Mouse (Mus musculus) heart, embryonic 11.5 days (tissue): ENCODE measurements around the gene Stra6. TPM values are rescaled to one million over a fixed set of nuclear protein-coding genes. Genes with fewer than 3 reads are reported as not detected.

Experiments used
- ATAC-seq: fragments of 200-750 bp; cut with Nextera tagmentation; replicated peaks from 2 replicates; pipeline ENCODE4 v1.8.0; 2017; ENCODE audit warnings: moderate library complexity; ENCODE audit not compliant: insufficient number of reproducible peaks, low FRiP score, low TSS enrichment
- H3K27ac ChIP-seq: fragments of 300-500 bp; sonication (generic); 2 replicates; pipeline ENCODE4 v1.5.1; 2014; ENCODE audit warnings: mild to moderate bottlenecking, low read depth, low read length
- H3K27me3 ChIP-seq: fragments of 300-500 bp; sonication (generic); 2 replicates; pipeline ENCODE4 v1.6.1; 2014; ENCODE audit warnings: mild to moderate bottlenecking, low read length, mixed read lengths; ENCODE audit not compliant: control insufficient read depth, insufficient read depth
- H3K36me3 ChIP-seq: fragments of 300-500 bp; sonication (generic); 2 replicates; pipeline ENCODE4 v1.6.1; 2014; ENCODE audit warnings: mild to moderate bottlenecking, low read length, moderate library complexity, mixed read lengths; ENCODE audit not compliant: control insufficient read depth, insufficient read depth
- H3K4me1 ChIP-seq: fragments of 300-500 bp; sonication (generic); 2 replicates; pipeline ENCODE4 v1.6.1; 2014; ENCODE audit warnings: low read length; ENCODE audit not compliant: control insufficient read depth, insufficient read depth
- H3K4me2 ChIP-seq: fragments of 300-500 bp; sonication (generic); 2 replicates; pipeline ENCODE4 v1.6.1; 2014; ENCODE audit warnings: mild to moderate bottlenecking, moderate library complexity
- H3K4me3 ChIP-seq: fragments of 300-500 bp; sonication (generic); 2 replicates; pipeline ENCODE4 v1.5.1; 2014; ENCODE audit warnings: low read depth, low read length
- H3K9ac ChIP-seq: fragments of 300-500 bp; sonication (generic); 2 replicates; pipeline ENCODE4 v1.6.1; 2014; ENCODE audit warnings: mild to moderate bottlenecking, low read depth, low read length, moderate library complexity
- H3K9me3 ChIP-seq: fragments of 300-500 bp; sonication (generic); replicated peaks from 2 replicates; pipeline ENCODE4 v1.6.1; 2016; ENCODE audit warnings: low read length; ENCODE audit not compliant: control insufficient read depth
- WGBS: fragments of 180-500 bp; shearing (Covaris S2); extraction: QIAGEN DNeasy Blood & Tissue Kit; methylation state at CpG from one replicate; pipeline ENCODE4 v1.1.7; 2014; ENCODE audit not compliant: insufficient replicate concordance; 5-methylcytosine and 5-hydroxymethylcytosine counted together
- polyA plus RNA-seq: library from polyadenylated mRNA; unstranded; fragments of >200 nt; fragmentation: Nextera tagmentation; extraction: Ambion mirVana; gene quantifications from 2 replicates; pipeline ENCODE4 v1.2.1, GENCODE M21; 2014

Stra6 gene
- polyA plus RNA-seq, 1 experiment from 2014 or later, result 4.0 TPM

DNA sequence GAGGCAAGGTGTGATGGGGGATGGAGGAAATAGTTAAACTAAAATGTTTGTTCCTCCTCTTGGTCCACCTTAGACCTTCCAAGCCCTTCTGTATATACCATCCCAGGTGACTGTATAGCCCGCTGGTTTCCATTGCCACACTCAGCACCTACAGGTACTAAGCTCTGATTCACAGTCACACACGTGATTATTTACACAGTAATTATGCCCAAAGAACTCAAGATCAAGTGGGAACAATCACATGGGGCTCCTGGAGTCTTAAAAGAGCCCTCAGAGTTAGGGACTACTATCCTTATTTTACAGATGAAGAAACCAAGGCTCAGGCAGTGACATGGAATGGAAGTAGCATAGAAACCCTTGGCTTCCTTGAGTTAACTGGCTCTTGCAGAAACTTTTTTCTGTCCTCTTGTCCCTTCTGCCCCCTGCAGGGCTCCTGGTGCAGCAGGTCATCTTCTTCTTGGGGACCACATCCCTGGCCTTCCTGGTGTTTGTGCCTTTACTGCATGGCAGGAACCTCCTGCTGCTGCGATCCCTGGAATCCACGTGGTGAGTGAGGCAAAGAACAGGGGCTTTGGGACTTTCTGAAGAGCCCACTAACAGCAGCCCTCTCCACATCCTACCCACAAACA lies 87.3 kb downstream of the Stra6 start:
- no peak for ATAC-seq
- Histone ChIP-seq H3K4me2 (no peak overlapping the region), H3K27me3 (no peaks in the 10 kb centered on the region; the same call in 1 of the 2 replicates), H3K36me3 (no peaks in the 10 kb centered on the region), H3K9ac (no peak overlapping the region), H3K9me3 (no peaks in the 10 kb centered on the region), H3K4me1 (peaks cover 12% of the 10 kb centered on the region), H3K4me3 (no peak overlapping the region), H3K27ac (no peak overlapping the region)
- WGBS, result 61% methylated on average over 4 of the region's 4 CpGs

- WGBS, result 61% methylated on average over 3 of the region's 3 CpGs
- Histone ChIP-seq H3K36me3 (no peaks in the 10 kb centered on the region), H3K9ac (no peak overlapping the region), H3K4me3 (no peak overlapping the region), H3K9me3 (no peaks in the 10 kb centered on the region), H3K27me3 (no peaks in the 10 kb centered on the region; the same call in 1 of the 2 replicates), H3K4me2 (no peak overlapping the region), H3K27ac (no peak overlapping the region), H3K4me1 (peaks cover 12% of the 10 kb centered on the region)
- ATAC-seq, result no peak
Observed at GRCm38 (mm10) chr9:58153095-58153494, 89.5 kb downstream of the Stra6 start.

DNA sequence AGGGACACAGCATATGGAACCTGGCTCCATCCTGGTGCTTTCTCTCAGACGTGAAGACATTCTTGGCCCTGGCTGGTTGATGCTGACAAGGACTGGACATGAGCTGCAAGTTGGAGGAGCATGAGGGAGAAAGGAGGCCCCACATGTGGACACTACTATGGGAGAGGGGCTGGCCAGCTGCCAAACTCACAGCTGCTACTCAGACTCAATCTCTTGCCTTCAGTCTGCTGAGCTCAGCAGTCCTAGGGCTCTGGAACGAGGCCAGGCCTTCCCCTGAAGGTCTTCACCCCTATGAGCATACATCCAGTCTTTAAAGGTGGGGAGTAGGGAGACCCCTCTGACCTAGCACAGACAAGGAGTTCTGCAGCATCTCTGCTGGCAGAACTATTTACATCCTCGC lies 91.8 kb downstream of the Stra6 start:
- Histone ChIP-seq H3K27ac (no peak overlapping the region), H3K4me1 (peaks cover 33% of the 10 kb centered on the region)

DNA sequence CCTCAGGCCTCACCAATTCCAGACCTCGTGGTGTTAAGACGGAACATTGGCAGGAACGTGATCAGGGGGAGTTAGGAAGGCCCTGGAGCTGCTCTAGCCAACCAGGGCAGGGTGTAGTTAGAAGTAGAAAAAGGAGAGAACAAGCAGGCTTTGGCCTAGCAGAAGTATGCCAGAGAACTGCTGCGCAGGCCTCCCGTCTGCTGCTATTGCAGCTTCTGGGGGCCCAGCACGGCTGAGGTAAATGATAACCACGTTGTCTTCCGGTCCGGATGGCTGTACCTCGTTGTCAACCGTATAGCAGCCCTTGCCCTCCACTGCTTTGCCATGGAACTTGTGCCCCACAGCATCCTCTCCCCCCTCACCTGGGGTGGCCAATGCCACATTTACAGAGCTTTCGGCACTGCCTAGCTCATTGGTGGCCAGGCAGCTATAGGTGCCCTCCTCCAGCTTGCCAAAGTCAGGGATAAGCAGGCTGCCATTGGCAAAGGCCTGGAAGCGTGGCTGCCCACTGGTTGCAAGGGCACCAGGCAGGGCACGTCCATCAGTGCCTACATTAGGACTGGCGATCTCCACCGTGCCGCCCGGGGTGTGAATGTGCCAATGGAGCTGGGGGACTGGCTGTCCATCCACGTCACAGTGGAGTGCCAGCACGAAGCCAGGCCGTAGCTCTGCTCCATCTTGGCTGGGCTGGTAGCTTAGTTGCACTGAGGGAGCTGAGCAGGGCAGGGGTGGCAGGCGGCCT lies 93.4 kb downstream of the Stra6 start:
- WGBS, result 78% methylated on average over 22 of the region's 22 CpGs
- Histone ChIP-seq H3K9me3 (no peaks in the 10 kb centered on the region), H3K4me3 (no peak overlapping the region), H3K4me1 (peaks cover 36% of the 10 kb centered on the region), H3K27ac (no peak overlapping the region), H3K4me2 (no peak overlapping the region), H3K27me3 (no peaks in the 10 kb centered on the region), H3K36me3 (no peaks in the 10 kb centered on the region), H3K9ac (no peak overlapping the region)
- ATAC-seq, result no peak

More for the DNA sequence above, 91.8 kb downstream of the Stra6 start:
- ATAC-seq, result 0 out of 2 replicates have a peak, but pooled peaks have one; percentile 37
- 30% methylated on average over 3 of the region's 3 CpGs for WGBS
- H3K9me3 ChIP-seq, result no peaks in the 10 kb centered on the region
- no peaks in the 10 kb centered on the region for H3K27me3 ChIP-seq
- no peak overlapping the region for H3K4me3 ChIP-seq
- H3K36me3 ChIP-seq, result no peaks in the 10 kb centered on the region
- no peak overlapping the region for H3K9ac ChIP-seq
- no peak overlapping the region for H3K4me2 ChIP-seq

DNA sequence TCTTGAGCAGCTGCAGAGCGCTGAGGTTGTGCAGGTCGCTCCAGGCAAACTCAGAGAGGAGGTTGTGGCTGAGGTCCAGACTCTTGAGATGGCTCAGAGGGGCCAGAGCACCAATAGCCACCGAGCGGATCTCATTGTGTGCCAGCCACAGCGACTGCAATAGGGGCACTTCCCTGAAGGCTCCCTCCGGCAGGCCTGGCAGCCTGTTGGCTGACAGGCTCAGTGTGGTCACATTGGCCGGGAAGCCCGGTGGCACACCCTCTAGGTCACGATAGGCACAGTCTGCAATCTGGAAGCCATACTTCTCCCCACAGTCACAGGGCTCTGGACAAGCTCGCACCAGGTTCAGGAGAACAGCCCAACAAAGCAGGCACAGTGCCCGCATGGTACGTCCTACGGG lies 94.2 kb downstream of the Stra6 start:
- Histone ChIP-seq H3K4me2 (peak overlapping the region; percentile 17; the same call in 1 of the 2 replicates), H3K27ac (no peak overlapping the region; the same call in 1 of the 2 replicates), H3K27me3 (no peaks in the 10 kb centered on the region), H3K4me1 (peaks cover 36% of the 10 kb centered on the region), H3K4me3 (no peak overlapping the region), H3K9ac (no peak overlapping the region), H3K9me3 (no peaks in the 10 kb centered on the region), H3K36me3 (no peaks in the 10 kb centered on the region)
- no peak for ATAC-seq
- WGBS, result 81% methylated on average over 13 of the region's 13 CpGs

DNA sequence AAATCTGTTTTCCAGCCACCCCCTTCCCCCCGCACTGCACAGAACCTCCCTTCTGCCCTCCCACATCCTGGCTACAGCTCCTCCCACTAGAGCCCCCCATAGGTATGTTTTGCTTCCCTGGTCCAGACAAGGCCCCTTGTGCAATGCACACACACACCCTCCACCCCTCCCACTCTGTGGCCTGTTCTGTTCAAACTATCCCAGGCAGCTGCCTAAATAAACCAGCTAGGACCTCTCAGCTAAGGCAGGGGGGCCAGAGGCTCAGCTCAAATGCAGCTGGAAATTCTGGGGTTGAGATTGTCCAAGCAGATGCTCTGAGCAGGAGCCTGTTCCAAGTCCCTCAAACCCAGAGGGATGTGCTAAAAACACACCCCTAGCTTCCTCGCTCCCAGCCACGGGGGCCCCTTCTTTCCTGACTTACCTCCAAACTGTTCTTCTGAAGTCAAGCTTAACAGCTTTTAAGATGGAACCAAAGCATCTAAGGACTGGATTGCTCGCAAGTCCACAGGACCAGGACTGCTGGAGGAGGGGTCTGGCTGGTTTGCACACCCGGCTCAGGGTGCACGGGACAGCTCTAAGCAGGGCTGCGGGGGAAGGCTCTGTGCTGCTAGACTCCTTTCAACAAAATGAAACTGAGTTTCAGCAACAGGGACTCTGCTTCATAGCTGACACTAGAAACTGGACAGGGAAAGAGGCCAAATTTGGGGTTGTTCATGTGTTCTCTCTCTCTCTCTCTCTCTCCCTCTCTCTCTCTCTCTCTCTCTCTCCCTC lies 95.1 kb downstream of the Stra6 start:
- peaks cover 33% of the 10 kb centered on the region for H3K4me1 ChIP-seq
- no peaks in the 10 kb centered on the region for H3K9me3 ChIP-seq
- H3K36me3 ChIP-seq, result no peaks in the 10 kb centered on the region
- H3K4me3 ChIP-seq, result no peak overlapping the region
- peak overlapping the region; percentile 32; the same call in 1 of the 2 replicates for H3K27ac ChIP-seq
- no peaks in the 10 kb centered on the region for H3K27me3 ChIP-seq
- H3K4me2 ChIP-seq, result peak overlapping the region; percentile 17
- ATAC-seq, result peak; percentile 46; the same call in 1 of the 2 replicates
- WGBS, result 31% methylated on average over 7 of the region's 7 CpGs
- no peak overlapping the region for H3K9ac ChIP-seq

- Histone ChIP-seq H3K4me1 (peaks cover 33% of the 10 kb centered on the region), H3K27ac (no peak overlapping the region; the same call in 1 of the 2 replicates), H3K9ac (no peak overlapping the region), H3K27me3 (no peaks in the 10 kb centered on the region), H3K9me3 (no peaks in the 10 kb centered on the region), H3K36me3 (no peaks in the 10 kb centered on the region), H3K4me3 (no peak overlapping the region), H3K4me2 (no peak overlapping the region)
- no peak for ATAC-seq
- 28% methylated on average over 4 of the region's 4 CpGs for WGBS
Observed at GRCm38 (mm10) chr9:58159855-58160254, 96.3 kb downstream of the Stra6 start.

DNA sequence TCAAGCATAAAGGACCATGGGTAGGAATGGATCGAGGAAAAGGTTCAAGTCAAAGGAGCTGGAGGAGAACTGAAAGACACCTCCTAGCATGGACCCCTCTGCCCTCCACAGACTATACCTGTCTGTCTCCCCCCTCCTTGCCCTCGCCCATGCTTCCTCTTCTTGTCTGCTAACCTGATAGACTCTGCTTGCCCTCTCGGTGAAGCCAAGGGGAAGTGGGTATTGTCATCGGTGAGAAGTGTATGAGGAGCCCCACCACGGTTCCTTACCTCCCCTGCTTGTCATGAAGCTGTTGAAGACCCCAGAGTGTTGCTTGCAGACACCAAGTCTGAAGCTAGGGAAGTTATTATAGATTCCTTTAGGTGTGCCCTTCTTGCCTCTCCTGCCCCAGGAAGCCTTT lies 96.7 kb downstream of the Stra6 start:
- WGBS, result 60% methylated on average over 5 of the region's 5 CpGs
- H3K4me3 ChIP-seq, result no peak overlapping the region
- no peaks in the 10 kb centered on the region for H3K9me3 ChIP-seq
- ATAC-seq, result no peak
- peaks cover 29% of the 10 kb centered on the region for H3K4me1 ChIP-seq
- H3K27ac ChIP-seq, result no peak overlapping the region; the same call in 1 of the 2 replicates
- no peaks in the 10 kb centered on the region for H3K36me3 ChIP-seq
- H3K27me3 ChIP-seq, result no peaks in the 10 kb centered on the region
- H3K4me2 ChIP-seq, result no peak overlapping the region
- no peak overlapping the region for H3K9ac ChIP-seq
